Mouse (Mus musculus): Measurements from ENCODE around the gene Gga3. TPM values are rescaled to one million over a fixed set of nuclear protein-coding genes. Genes with fewer than 3 reads are reported as not detected.

Gga3 gene
- total RNA-seq, 2 experiments from 2014 or later: 18.8 to 20.7 TPM

DNA sequence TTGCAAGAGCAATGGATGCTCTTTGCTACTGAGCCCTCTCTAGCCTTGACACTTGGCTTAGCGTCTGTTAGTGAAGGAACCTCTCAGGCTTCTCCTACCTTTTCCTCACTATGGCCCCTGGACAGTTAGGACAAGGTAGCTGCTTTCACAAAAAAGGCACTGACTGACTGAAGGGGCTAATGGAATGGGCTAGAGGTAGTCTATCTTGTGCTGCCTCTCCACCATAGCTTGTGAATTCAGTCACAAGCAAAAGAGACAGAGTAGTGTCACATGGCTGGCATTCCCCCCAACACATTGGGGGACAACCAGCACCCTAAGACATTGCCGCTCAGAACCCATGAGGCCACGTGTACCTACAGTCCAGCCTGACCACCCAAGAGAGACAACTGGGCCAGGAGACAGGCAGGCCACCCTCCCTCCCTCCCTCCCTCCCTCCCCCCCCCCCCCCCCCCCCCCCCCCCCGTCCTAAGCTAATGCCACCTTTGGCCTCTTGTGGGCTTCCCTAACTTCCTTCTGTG lies 36.5 kb upstream of the Gga3 start:
- no peak for TF ChIP-seq CTCF (IDR thresholded peaks at IDR 0.05)
- intact Hi-C loops (cut with DNase I): no loop called here
- no peak overlapping the region for H3K4me3 ChIP-seq
- no peak for DNase-seq
- no peak overlapping the region for H3K27ac ChIP-seq

DNA sequence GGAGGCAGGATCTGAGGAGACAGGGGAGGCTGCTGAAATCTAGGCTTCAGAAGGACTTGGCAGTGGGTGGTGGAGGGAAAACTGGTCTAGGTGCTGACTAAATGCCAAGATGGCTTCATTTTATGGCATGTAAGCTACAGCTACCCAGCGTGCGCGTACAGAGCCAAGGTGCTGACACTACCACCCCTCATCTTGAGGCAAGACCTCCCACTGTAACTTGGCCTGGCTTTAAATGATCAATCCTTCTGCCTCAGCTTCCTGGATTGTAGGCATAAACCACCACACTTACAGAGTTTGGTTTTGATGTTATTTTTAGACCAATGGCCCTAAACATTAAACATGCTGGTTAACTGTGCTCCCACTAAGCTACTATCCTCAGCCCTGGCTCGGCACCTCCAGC lies 35.7 kb upstream of the Gga3 start:
- Histone ChIP-seq H3K27ac (no peak overlapping the region), H3K4me3 (no peak overlapping the region)
- intact Hi-C loops (cut with DNase I): no loop called here
- no peak for TF ChIP-seq CTCF (IDR thresholded peaks at IDR 0.05)
- DNase-seq: no peak

GRCm38 (mm10) chr11:115638498-115639409 lies 34.9 kb upstream of the Gga3 start:
- intact Hi-C loops (cut with DNase I): no loop called here
- no peak for DNase-seq
- Histone ChIP-seq H3K4me3 (no peak overlapping the region), H3K27ac (no peak overlapping the region)
- no peak for TF ChIP-seq CTCF (IDR thresholded peaks at IDR 0.05)

- no peak overlapping the region for H3K4me3 ChIP-seq
- intact Hi-C loops (cut with DNase I): no loop called here
- TF ChIP-seq CTCF (IDR thresholded peaks at IDR 0.05): no peak
- DNase-seq: no peak
- H3K27ac ChIP-seq: no peak overlapping the region
Observed at GRCm38 (mm10) chr11:115636960-115637359, 33.1 kb upstream of the Gga3 start.

- DNase-seq: no peak
- no peak for TF ChIP-seq CTCF (IDR thresholded peaks at IDR 0.05)
- Histone ChIP-seq H3K27ac (no peak overlapping the region), H3K4me3 (no peak overlapping the region)
- intact Hi-C loops (cut with DNase I): no loop called here
Observed at GRCm38 (mm10) chr11:115635484-115635883, 31.6 kb upstream of the Gga3 start.

DNA sequence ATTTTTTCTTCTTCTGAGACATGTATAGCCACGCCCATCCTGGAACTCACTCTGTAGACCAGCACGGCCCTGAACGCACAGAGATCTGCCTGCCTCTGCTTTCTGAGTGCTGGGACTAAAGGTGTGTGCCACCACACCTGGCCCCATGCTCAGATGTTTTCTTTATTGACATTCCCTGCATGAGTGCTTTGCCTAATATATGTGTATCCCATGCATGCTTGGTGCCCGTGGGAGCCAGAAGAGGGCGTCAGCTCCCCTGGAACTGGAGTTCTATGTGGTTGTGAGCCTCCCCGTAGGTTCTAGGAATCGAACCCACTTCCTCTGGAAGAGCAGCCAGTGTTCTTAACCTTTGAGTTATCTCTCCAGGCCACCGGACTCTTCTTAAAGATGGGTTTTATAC lies 31.2 kb upstream of the Gga3 start:
- H3K27ac ChIP-seq: no peak overlapping the region
- intact Hi-C loops (cut with DNase I): no loop called here
- TF ChIP-seq CTCF (IDR thresholded peaks at IDR 0.05): no peak
- H3K4me3 ChIP-seq: no peak overlapping the region
- DNase-seq: no peak

DNA sequence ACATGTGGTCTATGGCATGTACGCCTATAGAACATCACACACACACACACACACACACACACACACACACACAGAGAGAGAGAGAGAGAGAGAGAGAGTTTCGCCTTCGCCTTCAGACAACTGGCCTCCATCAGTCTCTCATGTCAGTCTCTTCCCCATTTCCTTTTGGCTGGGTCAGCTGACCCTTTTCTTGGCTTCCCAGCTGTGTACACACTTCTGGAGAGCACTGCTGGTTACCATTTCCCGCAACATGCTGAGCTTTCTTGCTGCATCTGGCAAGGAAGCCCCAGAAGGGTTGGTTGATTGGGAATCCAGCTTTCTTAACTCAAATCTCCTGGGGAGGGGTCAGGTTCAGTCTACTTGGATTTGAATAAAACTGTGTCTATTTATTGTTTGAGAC lies 30.3 kb upstream of the Gga3 start:
- TF ChIP-seq CTCF (IDR thresholded peaks at IDR 0.05): no peak
- no peak for DNase-seq
- intact Hi-C loops (cut with DNase I): loop anchor here (5.0 kb wide), 2 partner anchors 78 to 178 kb away; partner anchors contain the start of genes Caskin2 and Tsen54
- H3K27ac ChIP-seq: no peak overlapping the region
- H3K4me3 ChIP-seq: no peak overlapping the region

DNA sequence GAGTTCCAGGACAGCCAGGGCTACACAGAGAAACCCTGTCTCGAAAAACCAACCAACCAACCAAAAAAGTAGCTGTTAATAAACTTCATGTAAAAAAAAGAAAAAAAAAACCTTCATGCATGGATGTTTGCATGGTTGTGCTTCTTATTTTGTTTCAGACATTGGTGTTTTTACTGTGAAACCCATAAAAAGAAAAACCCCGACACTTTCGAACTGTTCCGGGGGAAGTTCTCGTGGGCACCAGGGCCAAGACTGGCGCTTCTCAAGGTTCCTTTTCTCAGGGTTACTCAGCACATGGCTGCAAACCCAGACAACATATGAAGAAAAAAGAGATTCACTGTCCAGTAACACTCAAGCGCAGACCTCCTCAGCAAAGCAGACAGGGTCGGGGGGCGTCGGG lies 29.0 kb upstream of the Gga3 start:
- intact Hi-C loops (cut with DNase I): loop anchor here (5.0 kb wide), 2 partner anchors 79 to 179 kb away; partner anchors contain the start of genes Caskin2 and Tsen54
- DNase-seq: no peak
- Histone ChIP-seq H3K27ac (no peak overlapping the region), H3K4me3 (no peak overlapping the region)
- no peak for TF ChIP-seq CTCF (IDR thresholded peaks at IDR 0.05)

- intact Hi-C loops (cut with DNase I): loop anchor here (5.0 kb wide), 2 partner anchors 80 to 180 kb away; partner anchors contain the start of genes Caskin2 and Tsen54
- no peak for DNase-seq
- Histone ChIP-seq H3K27ac (no peak overlapping the region), H3K4me3 (no peak overlapping the region)
- TF ChIP-seq CTCF (IDR thresholded peaks at IDR 0.05): no peak
Observed at GRCm38 (mm10) chr11:115632247-115632646, 28.4 kb upstream of the Gga3 start.

DNA sequence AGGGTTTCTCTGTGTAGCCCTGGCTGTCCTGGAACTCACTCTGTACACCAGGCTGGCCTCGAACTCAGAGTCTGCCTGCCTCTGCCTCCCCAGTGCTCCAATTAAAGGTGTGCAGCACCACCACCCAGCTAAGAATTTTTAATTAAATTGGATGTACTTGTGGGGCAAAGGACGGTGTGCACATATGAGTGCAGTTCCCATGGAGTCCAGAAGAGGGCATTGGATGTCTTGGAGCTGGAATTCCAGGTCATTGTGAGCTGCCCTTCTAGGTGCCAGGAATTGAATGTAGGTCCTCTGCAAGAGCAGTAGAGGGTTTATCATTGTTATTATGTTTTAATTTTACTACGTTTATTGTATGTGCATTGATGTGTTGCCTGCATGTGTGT lies 27.6 kb upstream of the Gga3 start:
- peak; percentile 59 for DNase-seq
- H3K4me3 ChIP-seq: no peak overlapping the region
- no peak overlapping the region; the same call in 1 of the 2 replicates for H3K27ac ChIP-seq
- intact Hi-C loops (cut with DNase I): loop anchor here (5.0 kb wide), 2 partner anchors 81 to 181 kb away; partner anchors contain the start of genes Caskin2 and Tsen54
- peak; percentile 81 for TF ChIP-seq CTCF (IDR thresholded peaks at IDR 0.05)

DNA sequence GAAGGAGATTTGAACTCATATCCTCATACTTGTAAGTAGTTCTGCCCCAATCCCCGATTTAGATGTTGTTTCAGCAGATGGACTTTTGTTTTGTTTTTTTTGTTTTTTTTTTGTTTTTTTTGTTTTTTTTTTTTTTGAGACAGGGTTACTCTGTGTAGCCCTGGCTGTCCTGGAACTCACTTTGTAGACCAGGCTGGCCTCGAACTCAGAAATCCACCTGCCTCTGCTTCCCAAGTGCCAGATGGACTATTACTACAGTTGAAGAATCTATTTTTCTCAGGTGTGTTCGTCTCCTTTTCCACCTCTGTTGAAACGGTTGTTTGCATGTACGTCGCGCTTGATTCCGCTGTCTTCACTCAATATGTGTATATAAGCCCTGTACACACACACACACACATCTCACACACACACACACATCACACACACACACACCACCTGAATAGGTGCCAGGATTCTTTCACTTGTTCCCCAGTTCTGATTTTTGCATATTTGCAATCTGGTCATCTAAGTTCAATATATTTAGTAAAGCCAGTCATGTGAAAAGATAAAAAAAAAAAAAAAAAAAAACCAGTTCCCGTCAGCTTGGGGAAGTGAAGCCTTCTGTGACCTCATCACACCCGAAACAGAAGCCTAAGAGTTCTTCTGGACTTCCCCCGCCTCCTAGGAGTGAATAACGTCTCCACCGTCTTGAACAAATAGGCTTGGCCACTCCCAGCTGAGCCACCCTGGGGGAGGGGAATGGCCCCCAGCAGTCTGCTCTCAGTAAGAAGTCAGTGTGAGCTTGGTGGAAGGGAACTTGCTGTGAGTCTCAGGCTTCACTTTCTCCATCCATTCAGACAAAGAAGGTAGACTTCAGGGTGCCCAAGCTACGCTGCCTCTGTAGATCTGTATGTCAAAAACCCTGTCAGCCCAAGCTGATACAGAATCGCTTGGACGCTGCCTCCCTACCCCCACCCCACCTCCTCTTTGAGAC lies 27.0 kb upstream of the Gga3 start:
- Histone ChIP-seq H3K4me3 (no peak overlapping the region), H3K27ac (no peak overlapping the region; the same call in 1 of the 2 replicates)
- no peak for DNase-seq
- intact Hi-C loops (cut with DNase I): loop anchor here (5.0 kb wide), 2 partner anchors 81 to 181 kb away; partner anchors contain the start of genes Caskin2 and Tsen54
- TF ChIP-seq CTCF (IDR thresholded peaks at IDR 0.05): no peak
